Mouse (Mus musculus) hematopoietic multipotent progenitor cell, adult 10-12 weeks (in vitro differentiated cells): ENCODE data around the gene Gm28051. TPM values are rescaled to one million over a fixed set of nuclear protein-coding genes. Genes with fewer than 3 reads are reported as not detected.

Source experiments
- polyA plus RNA-seq: library from polyadenylated mRNA; stranded (reverse); fragments of >175 nt; gene quantifications from 2 replicates; pipeline ENCODE4 v1.2.3, GENCODE M21; 2012; ENCODE audit warnings: low replicate concordance

Gm28051 gene
- polyA plus RNA-seq: 0.90 and 9.3 TPM in 2 replicates

DNA sequence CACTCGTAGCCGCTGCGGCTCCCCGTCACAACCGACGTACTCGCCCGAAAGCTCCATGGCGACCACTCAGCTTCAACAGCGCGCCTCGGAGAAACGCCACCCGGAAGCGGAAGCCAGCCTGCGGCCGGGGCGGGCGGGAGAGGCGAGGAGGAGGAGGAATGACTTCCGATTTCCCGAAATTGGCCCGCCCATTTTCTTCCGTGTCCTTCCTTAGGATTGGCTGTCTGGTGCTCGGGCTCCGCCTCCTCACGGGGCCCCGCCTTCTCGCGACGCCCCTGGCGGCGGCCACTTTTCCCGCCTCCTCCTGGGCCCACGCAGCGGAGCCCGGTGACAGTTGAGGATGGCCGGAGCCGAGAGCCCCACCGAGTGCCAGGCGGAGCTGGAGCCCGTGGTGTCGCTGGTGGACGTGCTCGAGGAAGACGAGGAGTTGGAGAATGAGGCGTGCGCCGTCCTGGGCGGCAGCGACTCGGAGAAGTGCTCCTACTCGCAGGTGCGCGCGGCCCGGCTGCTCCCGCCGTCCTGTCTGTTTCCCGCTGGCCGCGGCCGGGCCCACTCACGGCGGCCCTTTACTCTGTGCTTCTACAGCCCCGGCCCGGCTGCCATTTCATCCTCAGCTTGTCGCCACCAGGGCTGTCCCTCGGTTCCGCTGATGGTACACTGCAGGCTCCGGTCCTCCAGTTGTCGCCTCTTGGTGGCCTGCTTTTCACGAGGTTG is at the start of gene Gm28051, which contains the start of the genes Gon7 and Ubr7:
Gm28051 (minus strand) TSS at position 77 of the 714 bp plus-strand sequence.
Gon7 (minus strand) TSS at position 115 of the 714 bp plus-strand sequence.
Ubr7 (plus strand) TSS at position 279 of the 714 bp plus-strand sequence.

DNA sequence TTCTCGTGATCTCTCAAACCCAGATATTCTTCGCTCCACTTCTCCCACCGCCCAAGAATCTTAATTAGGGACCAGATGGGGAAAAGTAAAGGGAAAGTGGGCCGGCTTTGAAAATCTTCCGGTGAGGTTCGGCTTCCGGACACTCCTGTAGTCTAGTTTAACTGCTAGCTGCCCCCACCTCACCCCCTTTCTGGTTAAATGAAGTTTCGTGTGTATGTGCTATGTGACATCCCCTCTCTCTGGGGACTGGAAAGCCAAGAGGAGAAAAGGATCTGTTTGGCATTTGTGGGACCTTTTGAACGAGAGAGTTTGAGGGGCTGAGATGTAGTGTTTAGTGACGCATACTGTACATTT is 815 bp upstream of the Gm28051 start, which contains the start of gene Gm20604:
Gm20604 (minus strand) TSS at position 270 of the 354 bp plus-strand sequence.

DNA sequence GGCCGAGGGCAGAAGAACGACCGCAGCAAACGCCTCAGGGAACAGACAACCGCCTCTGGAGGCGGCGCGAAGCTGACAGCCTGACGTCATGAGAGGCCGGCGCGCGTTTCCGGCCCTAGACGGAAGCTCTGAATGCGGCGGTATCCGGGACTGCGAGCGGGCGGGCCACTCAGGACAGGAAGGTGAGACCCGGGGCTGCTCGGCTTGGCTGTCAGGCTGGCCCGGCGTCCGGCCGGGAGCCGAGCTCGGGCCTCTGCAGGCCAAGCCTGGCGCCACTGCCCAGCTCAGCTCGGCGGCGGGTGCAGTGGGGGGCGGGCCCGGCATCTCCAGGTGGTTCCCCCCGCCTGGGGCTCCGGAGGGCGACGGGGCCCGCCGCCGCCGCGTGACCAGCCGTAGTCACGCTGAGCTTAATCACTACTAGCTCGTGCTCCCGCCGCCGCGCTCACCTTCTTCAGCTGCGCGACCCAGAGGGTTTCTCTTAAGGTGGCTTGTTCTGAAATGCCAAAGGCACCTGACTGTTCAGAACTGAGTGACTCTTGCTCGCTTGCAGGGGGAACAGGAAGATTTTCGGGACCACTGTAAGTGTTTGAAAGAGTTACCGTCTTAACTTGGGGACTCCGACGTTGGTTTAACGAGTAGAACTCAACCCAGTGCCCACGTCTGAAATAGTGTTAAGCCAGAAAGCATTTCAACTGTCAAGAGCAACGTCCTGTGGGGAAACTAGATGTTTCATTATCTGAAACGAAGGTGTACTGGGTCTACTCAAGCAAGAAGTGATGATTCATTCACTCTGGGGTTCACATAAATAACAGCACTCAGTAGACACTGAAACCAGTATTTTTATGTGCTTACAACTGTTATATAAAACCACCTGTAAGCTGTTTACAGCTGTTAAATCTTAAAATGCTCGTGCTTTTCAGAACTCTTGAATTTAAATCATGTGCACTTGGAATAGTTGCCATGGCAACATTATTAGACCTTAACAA is 13.7 kb downstream of the Gm28051 start, which contains the start of the genes Moap1 and Tmem251:
Moap1 (minus strand) TSS at position 73 of the 986 bp plus-strand sequence.
Tmem251 (plus strand) TSS at position 174 of the 986 bp plus-strand sequence.

DNA sequence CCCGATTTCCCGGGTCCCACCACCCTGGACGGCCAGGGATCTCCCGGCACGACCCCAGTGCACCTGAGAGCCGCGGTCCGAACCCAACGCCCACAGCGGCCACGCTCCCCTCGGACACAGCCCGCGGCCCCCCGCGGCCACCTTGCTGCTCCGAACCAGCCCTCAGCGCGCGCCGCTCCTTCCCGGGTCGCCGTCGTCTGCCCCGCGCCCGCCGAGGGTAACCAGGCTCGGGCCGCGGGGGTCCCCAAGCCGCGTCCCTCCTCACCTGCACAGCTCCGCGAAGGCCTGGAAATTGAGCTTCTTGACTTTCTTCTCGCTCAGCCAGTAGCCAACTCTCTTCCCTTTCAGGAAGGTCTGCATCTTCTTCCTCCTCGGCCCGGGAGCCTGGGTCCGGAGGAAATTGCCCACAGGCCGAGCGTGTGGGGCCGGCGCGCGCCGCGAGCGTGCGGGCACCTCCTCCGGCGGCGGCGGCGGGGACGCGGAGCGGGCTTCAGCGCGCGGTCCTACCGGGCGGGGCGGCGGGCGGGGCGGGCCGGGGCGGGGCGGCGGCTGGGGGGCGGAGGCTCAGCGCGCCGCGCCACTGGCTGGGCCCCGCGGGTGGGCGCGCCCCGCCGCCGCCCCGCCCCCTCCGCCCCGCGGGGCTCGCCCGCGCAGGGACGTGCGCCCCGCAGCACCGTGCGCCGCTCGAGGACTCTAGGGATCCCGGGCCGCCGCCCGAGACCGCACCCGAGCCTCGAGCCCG is 52.9 kb downstream of the Gm28051 start, which contains the start of gene Itpk1:
Itpk1 (minus strand) TSS at position 474 of the 742 bp plus-strand sequence.

Other genes starting within 250 kb of the Gm28051 start
- 0.07 TPM in 1 of 2 replicates, not detected in the other for gene Chga, start 202.8 kb downstream of the Gm28051 start, polyA plus RNA-seq
- 26.0 and 34.0 TPM in 2 replicates for gene Itpk1, start 52.8 kb downstream of the Gm28051 start, polyA plus RNA-seq
- gene Moap1, start 14.1 kb downstream of the Gm28051 start, polyA plus RNA-seq: 0.67 and 1.6 TPM in 2 replicates
- 2.1 and 2.4 TPM in 2 replicates for gene Tmem251, start 14.0 kb downstream of the Gm28051 start, polyA plus RNA-seq
- gene Gon7, start within 50 bp of the Gm28051 start, polyA plus RNA-seq: 5.5 and 9.2 TPM in 2 replicates
- gene Ubr7, start 202 bp upstream of the Gm28051 start, polyA plus RNA-seq: 9.1 and 13.0 TPM in 2 replicates
- 0.77 and 0.86 TPM in 2 replicates for gene Gm20604, start 907 bp upstream of the Gm28051 start, polyA plus RNA-seq
- 4.1 and 4.4 TPM in 2 replicates for gene Btbd7, start 120.7 kb upstream of the Gm28051 start, polyA plus RNA-seq
- not detected in 2 replicates for gene Cox8c, start 141.6 kb upstream of the Gm28051 start, polyA plus RNA-seq
- gene Unc79, start 191.1 kb upstream of the Gm28051 start, polyA plus RNA-seq: not detected in 2 replicates